Mouse (Mus musculus): ENCODE results near the gene Ms4a2.

The Ms4a2 gene

GRCm38 (mm10) chr19:11589891-11590449 is 33.5 kb downstream of the Ms4a2 start:
- no peak for DNase-seq (ENCODE audit: low read depth, low spot score)

- no peak for DNase-seq (ENCODE audit: low read depth, low spot score)
These were observed 34.3 kb downstream of the Ms4a2 start for GRCm38 (mm10) chr19:11589205-11589604.

GRCm38 (mm10) chr19:11574965-11575364 is 48.6 kb downstream of the Ms4a2 start:
- DNase-seq (ENCODE audit: low read depth, low spot score): no peak

Measured in retina, postnatal 7 days (tissue).